Mouse (Mus musculus): ENCODE measurements around the gene Card9. TPM values are rescaled to one million over a fixed set of nuclear protein-coding genes. Genes with fewer than 3 reads are reported as not detected.

Gene Card9
- polyA plus RNA-seq, 1 experiment = not detected

- Histone ChIP-seq H3K27me3 (ENCODE audit: control insufficient read depth, insufficient read depth, low read length, poor library complexity, severe bottlenecking) (no peaks in the 10 kb centered on the region), H3K27ac (ENCODE audit: insufficient read depth, low read length) (no peak overlapping the region), H3K36me3 (ENCODE audit: control insufficient read depth, insufficient read depth, low read length, poor library complexity, severe bottlenecking) (no peaks in the 10 kb centered on the region), H3K4me3 (ENCODE audit: low read depth, low read length) (no peak overlapping the region), H3K9me3 (replicated peaks; ENCODE audit: control insufficient read depth, insufficient read depth, low read length, poor library complexity, severe bottlenecking) (no peaks in the 10 kb centered on the region), H3K4me1 (ENCODE audit: control insufficient read depth, insufficient read depth, low read length) (no peaks in the 10 kb centered on the region), H3K9ac (ENCODE audit: low read depth, poor library complexity, severe bottlenecking) (no peak overlapping the region)
- no peak for TF ChIP-seq POLR2A (IDR thresholded peaks at IDR 0.05; ENCODE audit: insufficient read depth, low read length)
- no peak for TF ChIP-seq CTCF (IDR thresholded peaks at IDR 0.05; ENCODE audit: low read depth, low read length)
- TF ChIP-seq EP300 (IDR thresholded peaks at IDR 0.05; ENCODE audit: insufficient read depth, low read depth, low read length) = no peak
These were observed 31.3 kb downstream of the Card9 start for GRCm38 (mm10) chr2:26329402-26329801.

DNA sequence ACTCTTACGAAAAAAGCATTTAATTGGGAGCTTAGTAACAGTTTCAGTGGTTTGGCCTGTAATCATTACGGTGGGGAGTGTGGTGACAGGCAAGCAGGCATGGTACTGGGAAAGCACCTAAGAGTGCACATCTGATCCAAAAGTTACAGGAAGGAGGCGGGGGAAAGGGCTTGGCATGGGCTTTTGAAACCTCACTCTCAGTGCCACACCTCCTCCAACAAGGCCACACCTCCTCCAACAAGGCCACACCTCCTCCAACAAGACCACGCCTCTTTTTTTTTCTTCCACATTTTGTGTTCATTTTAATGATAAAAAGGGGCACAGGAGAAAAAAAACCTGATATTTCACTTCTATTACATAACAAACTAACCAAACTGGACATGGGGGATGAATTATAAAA, 32.9 kb downstream of the Card9 start:
- H3K9ac ChIP-seq (ENCODE audit: low read depth, poor library complexity, severe bottlenecking) = no peak overlapping the region
- H3K4me3 ChIP-seq (ENCODE audit: low read depth, low read length) = no peak overlapping the region
- no peaks in the 10 kb centered on the region for H3K27me3 ChIP-seq (ENCODE audit: control insufficient read depth, insufficient read depth, low read length, poor library complexity, severe bottlenecking)
- H3K9me3 ChIP-seq (replicated peaks; ENCODE audit: control insufficient read depth, insufficient read depth, low read length, poor library complexity, severe bottlenecking) = no peaks in the 10 kb centered on the region
- H3K4me1 ChIP-seq (ENCODE audit: control insufficient read depth, insufficient read depth, low read length) = no peaks in the 10 kb centered on the region
- no peak for TF ChIP-seq POLR2A (IDR thresholded peaks at IDR 0.05; ENCODE audit: insufficient read depth, low read length)
- no peak for TF ChIP-seq EP300 (IDR thresholded peaks at IDR 0.05; ENCODE audit: insufficient read depth, low read depth, low read length)
- no peak for TF ChIP-seq CTCF (IDR thresholded peaks at IDR 0.05; ENCODE audit: low read depth, low read length)
- no peaks in the 10 kb centered on the region for H3K36me3 ChIP-seq (ENCODE audit: control insufficient read depth, insufficient read depth, low read length, poor library complexity, severe bottlenecking)
- no peak overlapping the region for H3K27ac ChIP-seq (ENCODE audit: insufficient read depth, low read length)

DNA sequence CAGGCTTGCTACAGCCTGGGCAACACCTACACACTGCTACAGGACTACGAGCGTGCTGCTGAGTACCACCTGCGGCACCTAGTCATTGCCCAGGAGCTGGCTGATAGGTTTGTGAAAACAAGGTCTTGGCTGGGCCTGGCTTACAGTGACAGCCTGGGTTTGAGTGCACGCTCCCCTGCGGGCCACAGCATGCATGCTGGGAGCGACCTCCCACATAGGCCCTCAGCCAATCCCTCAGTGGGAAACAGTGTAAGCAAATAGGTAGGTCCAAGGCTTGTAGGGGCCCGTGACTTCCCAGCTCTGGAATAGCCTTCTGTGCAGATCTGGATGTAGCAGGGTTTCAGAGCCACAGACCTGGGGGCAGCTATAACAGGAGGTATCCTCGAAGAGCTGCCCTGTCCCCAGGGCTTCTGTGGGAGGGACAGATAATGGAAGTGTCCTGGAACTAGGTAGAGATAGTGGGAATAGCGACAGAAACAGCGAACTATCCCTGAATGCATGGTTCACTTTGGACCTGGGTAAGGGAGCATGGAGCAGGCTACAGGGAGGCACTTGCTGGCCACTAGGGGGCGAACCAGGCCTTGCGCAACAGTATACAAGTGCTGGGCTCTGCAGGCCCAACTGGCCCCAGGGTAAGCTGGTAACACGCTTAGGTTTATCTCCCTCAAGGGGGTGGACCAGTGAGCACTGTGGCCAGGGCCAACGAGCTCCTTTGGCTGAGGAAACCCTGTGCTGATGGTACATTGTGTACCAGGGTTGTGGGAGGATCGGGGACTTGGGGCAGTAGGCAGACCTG, 35.1 kb downstream of the Card9 start:
- Histone ChIP-seq H3K36me3 (ENCODE audit: control insufficient read depth, insufficient read depth, low read length, poor library complexity, severe bottlenecking) (no peaks in the 10 kb centered on the region), H3K27ac (ENCODE audit: insufficient read depth, low read length) (no peak overlapping the region), H3K4me1 (ENCODE audit: control insufficient read depth, insufficient read depth, low read length) (no peaks in the 10 kb centered on the region), H3K9ac (ENCODE audit: low read depth, poor library complexity, severe bottlenecking) (no peak overlapping the region), H3K4me3 (ENCODE audit: low read depth, low read length) (peak overlapping the region; percentile 22; the same call in 1 of the 2 replicates), H3K9me3 (replicated peaks; ENCODE audit: control insufficient read depth, insufficient read depth, low read length, poor library complexity, severe bottlenecking) (no peaks in the 10 kb centered on the region), H3K27me3 (ENCODE audit: control insufficient read depth, insufficient read depth, low read length, poor library complexity, severe bottlenecking) (no peaks in the 10 kb centered on the region)
- TF ChIP-seq POLR2A (IDR thresholded peaks at IDR 0.05; ENCODE audit: insufficient read depth, low read length) (no peak), CTCF (IDR thresholded peaks at IDR 0.05; ENCODE audit: low read depth, low read length) (peak; percentile 98), EP300 (IDR thresholded peaks at IDR 0.05; ENCODE audit: insufficient read depth, low read depth, low read length) (no peak)

- Histone ChIP-seq H3K9me3 (replicated peaks; ENCODE audit: control insufficient read depth, insufficient read depth, low read length, poor library complexity, severe bottlenecking) (no peaks in the 10 kb centered on the region), H3K4me3 (ENCODE audit: low read depth, low read length) (peak overlapping the region; percentile 22; the same call in 1 of the 2 replicates), H3K27ac (ENCODE audit: insufficient read depth, low read length) (no peak overlapping the region), H3K36me3 (ENCODE audit: control insufficient read depth, insufficient read depth, low read length, poor library complexity, severe bottlenecking) (no peaks in the 10 kb centered on the region), H3K9ac (ENCODE audit: low read depth, poor library complexity, severe bottlenecking) (no peak overlapping the region), H3K4me1 (ENCODE audit: control insufficient read depth, insufficient read depth, low read length) (no peaks in the 10 kb centered on the region), H3K27me3 (ENCODE audit: control insufficient read depth, insufficient read depth, low read length, poor library complexity, severe bottlenecking) (no peaks in the 10 kb centered on the region)
- TF ChIP-seq EP300 (IDR thresholded peaks at IDR 0.05; ENCODE audit: insufficient read depth, low read depth, low read length) (no peak), POLR2A (IDR thresholded peaks at IDR 0.05; ENCODE audit: insufficient read depth, low read length) (no peak), CTCF (IDR thresholded peaks at IDR 0.05; ENCODE audit: low read depth, low read length) (peak; percentile 40)
These were observed 35.8 kb downstream of the Card9 start for GRCm38 (mm10) chr2:26324917-26325316.

DNA sequence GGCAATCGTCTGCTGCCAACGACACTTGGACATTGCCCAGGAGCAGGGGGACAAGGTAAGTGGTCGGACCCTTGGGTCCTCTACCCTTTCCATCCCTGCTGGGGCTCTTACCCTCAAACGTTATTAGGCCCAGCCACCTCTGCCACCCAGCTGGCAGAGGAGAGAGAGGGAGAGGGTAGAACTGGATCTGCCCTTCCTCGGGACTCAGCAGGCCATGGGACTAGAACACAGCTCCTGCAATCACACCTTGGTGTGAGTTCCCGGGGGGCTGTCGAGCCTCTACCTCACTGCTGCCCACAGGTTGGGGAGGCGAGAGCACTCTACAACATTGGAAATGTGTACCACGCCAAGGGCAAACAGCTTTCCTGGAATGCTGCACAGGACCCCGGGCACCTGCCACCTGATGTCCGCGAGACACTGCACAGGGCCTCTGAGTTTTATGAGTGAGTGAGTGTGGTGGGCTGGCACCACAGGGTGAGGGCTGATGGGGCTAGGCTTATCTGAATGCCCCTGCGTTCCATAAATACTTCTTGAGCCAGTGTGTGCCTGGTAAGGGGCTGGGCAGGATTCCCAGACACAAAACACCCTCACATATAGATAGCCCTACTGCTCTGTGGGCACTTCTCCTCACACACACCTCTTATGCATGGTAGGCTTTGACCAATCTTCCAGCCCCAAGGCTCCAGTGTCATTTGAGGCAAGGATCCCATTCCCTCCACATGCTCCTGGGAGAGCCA, 37.0 kb downstream of the Card9 start:
- Histone ChIP-seq H3K9ac (ENCODE audit: low read depth, poor library complexity, severe bottlenecking) (no peak overlapping the region), H3K36me3 (ENCODE audit: control insufficient read depth, insufficient read depth, low read length, poor library complexity, severe bottlenecking) (no peaks in the 10 kb centered on the region), H3K9me3 (replicated peaks; ENCODE audit: control insufficient read depth, insufficient read depth, low read length, poor library complexity, severe bottlenecking) (no peaks in the 10 kb centered on the region), H3K4me1 (ENCODE audit: control insufficient read depth, insufficient read depth, low read length) (no peaks in the 10 kb centered on the region), H3K4me3 (ENCODE audit: low read depth, low read length) (no peak overlapping the region), H3K27me3 (ENCODE audit: control insufficient read depth, insufficient read depth, low read length, poor library complexity, severe bottlenecking) (no peaks in the 10 kb centered on the region), H3K27ac (ENCODE audit: insufficient read depth, low read length) (no peak overlapping the region)
- TF ChIP-seq EP300 (IDR thresholded peaks at IDR 0.05; ENCODE audit: insufficient read depth, low read depth, low read length) (no peak), POLR2A (IDR thresholded peaks at IDR 0.05; ENCODE audit: insufficient read depth, low read length) (no peak), CTCF (IDR thresholded peaks at IDR 0.05; ENCODE audit: low read depth, low read length) (no peak)
